Mouse (Mus musculus) intestine, embryonic 15.5 days (tissue): ENCODE measurements at regions not wholly inside any gene's neighbourhood (a gene's known extent, or its start where the extent isn't known, plus 50 kb on each side); places are given as distances from the start of the nearest gene placed in this dataset.
A peak's percentile ranks its signal among the peaks of the same experiment; 100 is the strongest.

ENCODE experiments used
- ATAC-seq: fragments of 200-750 bp; cut with Nextera tagmentation; 2 replicates; pipeline ENCODE4 v1.8.0; 2017; ENCODE audit warnings: moderate TSS enrichment, moderate library complexity
- H3K27ac ChIP-seq: fragments of 300-500 bp; sonication (generic); 2 replicates; pipeline ENCODE4 v1.5.1; 2015; ENCODE audit warnings: mild to moderate bottlenecking, inconsistent platforms
- H3K27me3 ChIP-seq: fragments of 300-500 bp; sonication (generic); replicated peaks from 2 replicates; pipeline ENCODE4 v1.6.1; 2015; ENCODE audit warnings: inconsistent platforms
- H3K36me3 ChIP-seq: fragments of 300-500 bp; sonication (generic); 2 replicates; pipeline ENCODE4 v1.6.1; 2015; ENCODE audit warnings: inconsistent platforms
- H3K4me1 ChIP-seq: fragments of 300-500 bp; sonication (generic); replicated peaks from 2 replicates; pipeline ENCODE4 v1.6.1; 2015; ENCODE audit warnings: inconsistent platforms
- H3K4me2 ChIP-seq: fragments of 300-500 bp; sonication (generic); replicated peaks from 2 replicates; pipeline ENCODE4 v1.6.1; 2015; ENCODE audit warnings: mild to moderate bottlenecking, inconsistent platforms
- H3K4me3 ChIP-seq: fragments of 300-500 bp; sonication (generic); replicated peaks from 2 replicates; pipeline ENCODE4 v1.5.1; 2015; ENCODE audit warnings: inconsistent platforms
- H3K9ac ChIP-seq: fragments of 300-500 bp; sonication (generic); 2 replicates; pipeline ENCODE4 v1.6.1; 2015; ENCODE audit warnings: inconsistent platforms
- H3K9me3 ChIP-seq: fragments of 300-500 bp; sonication (generic); 2 replicates; pipeline ENCODE4 v1.6.1; 2016; ENCODE audit warnings: inconsistent platforms
- WGBS: fragments of 180-500 bp; shearing (Covaris S2); methylation state at CpG from one replicate; pipeline ENCODE4 v1.1.7; 2015; 5-methylcytosine and 5-hydroxymethylcytosine counted together

DNA sequence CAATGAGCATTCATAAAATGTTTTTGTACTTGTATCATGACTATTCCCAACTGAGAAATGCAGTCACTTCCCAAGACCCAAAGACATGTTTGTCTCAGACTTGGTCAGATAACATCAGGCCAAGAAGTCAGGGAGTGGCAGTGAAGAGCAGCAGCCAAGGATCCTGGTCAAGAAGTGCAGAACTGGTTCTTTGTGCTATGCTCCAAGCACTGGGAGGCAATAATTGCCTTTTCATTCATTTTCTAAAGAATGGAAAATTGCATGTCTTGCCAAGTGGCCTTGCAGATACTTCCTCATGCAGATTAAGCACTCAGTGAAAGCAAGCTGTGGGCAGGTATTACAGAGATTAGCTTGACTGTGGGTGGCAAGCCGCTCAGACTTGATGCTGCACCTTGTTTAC lies 253.5 kb upstream of the Atp2b1 start:
- Histone ChIP-seq H3K9ac (no peak overlapping the region), H3K36me3 (no peaks in the 10 kb centered on the region), H3K4me3 (no peak overlapping the region), H3K27ac (no peak overlapping the region), H3K4me1 (0 out of 2 replicates have a peak, but pooled peaks cover 2% of the 10 kb centered on the region), H3K27me3 (no peaks in the 10 kb centered on the region), H3K9me3 (no peaks in the 10 kb centered on the region), H3K4me2 (no peak overlapping the region)
- 36% methylated on average over 1 of the region's 1 CpGs for WGBS
- ATAC-seq: 0 out of 2 replicates have a peak, but pooled peaks have one; percentile 25

DNA sequence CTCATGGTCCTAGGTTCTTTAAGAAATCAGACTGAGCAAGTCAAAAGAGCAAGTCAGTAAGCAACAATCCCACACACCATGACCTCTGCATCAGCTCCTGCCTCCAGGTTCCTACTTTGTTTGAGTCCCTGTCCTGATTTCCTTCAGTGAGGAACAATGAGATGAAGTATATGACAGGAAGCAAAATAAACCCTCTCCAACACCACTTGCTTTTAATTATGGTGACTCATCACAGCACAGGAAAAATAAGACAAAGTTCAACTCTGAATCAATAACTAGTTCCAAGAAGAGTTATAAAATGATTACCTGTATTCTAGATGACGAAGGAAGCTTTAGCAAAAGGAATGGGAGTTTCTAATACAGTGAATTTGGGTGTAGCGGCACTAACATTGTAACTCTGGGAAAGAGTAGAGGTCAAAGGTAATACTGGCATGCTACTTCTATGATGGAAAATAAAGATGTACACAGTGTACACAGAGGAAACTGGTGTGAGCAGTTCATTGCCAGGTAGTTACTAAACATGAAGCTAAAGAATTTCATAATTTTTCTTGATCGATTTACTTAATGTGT lies 248.2 kb upstream of the Atp2b1 start:
- Histone ChIP-seq H3K9ac (no peak overlapping the region), H3K27ac (no peak overlapping the region), H3K27me3 (no peaks in the 10 kb centered on the region), H3K36me3 (no peaks in the 10 kb centered on the region), H3K9me3 (no peaks in the 10 kb centered on the region), H3K4me2 (no peak overlapping the region), H3K4me1 (no peaks in the 10 kb centered on the region), H3K4me3 (no peak overlapping the region)
- ATAC-seq: peak; percentile 77
- WGBS: 82% methylated on average over 3 of the region's 3 CpGs

DNA sequence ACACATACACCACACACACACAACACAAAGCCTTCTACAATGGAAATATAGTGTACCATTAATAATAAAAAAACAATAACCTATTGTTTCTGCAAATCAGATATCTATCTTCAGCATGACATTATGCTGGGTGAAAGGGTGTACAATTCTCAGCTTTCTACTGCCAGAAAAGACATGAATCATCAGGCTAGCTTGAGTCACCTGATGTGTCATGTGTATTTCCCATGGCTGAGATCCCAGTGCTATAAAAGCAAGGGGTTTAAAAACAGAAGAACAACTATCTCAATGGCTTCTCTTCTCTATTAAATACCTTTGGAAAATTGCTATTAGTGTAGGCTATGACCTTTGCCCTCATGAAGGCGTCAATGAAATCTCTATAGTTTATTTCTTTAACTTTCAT lies 246.5 kb upstream of the Atp2b1 start:
- Histone ChIP-seq H3K9ac (no peak overlapping the region), H3K4me3 (no peak overlapping the region), H3K27ac (no peak overlapping the region), H3K27me3 (no peaks in the 10 kb centered on the region), H3K36me3 (no peaks in the 10 kb centered on the region), H3K4me1 (no peaks in the 10 kb centered on the region), H3K4me2 (no peak overlapping the region), H3K9me3 (no peaks in the 10 kb centered on the region)
- no peak for ATAC-seq
- WGBS: 65% methylated on average over 1 of the region's 1 CpGs

DNA sequence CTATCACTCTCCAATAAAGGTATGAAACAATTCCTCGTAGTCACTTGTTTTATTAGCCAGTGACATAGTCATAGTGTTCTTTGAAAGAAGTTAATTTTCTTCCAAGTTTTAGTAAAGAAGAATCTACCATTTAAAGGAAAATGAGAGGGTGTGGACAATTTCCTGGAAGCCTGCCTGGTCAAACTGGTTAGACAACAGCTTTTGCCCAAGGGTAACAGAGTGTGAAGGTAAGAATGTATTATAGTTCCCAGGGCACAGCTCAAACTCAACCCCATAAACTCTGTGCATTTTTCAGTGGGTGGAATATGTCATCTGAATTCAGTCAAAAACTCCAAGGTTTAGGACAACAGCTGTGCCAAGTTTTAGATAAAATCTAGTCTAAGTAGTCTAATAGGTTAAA lies 240.1 kb upstream of the Atp2b1 start:
- WGBS: 53% methylated on average over 1 of the region's 1 CpGs
- H3K9me3 ChIP-seq: no peaks in the 10 kb centered on the region
- no peak overlapping the region for H3K4me2 ChIP-seq
- H3K4me3 ChIP-seq: no peak overlapping the region
- 0 out of 2 replicates have a peak, but pooled peaks cover 4% of the 10 kb centered on the region for H3K4me1 ChIP-seq
- H3K27ac ChIP-seq: no peak overlapping the region
- H3K36me3 ChIP-seq: no peaks in the 10 kb centered on the region
- no peak overlapping the region for H3K9ac ChIP-seq
- no peaks in the 10 kb centered on the region for H3K27me3 ChIP-seq
- peak; percentile 68 for ATAC-seq

DNA sequence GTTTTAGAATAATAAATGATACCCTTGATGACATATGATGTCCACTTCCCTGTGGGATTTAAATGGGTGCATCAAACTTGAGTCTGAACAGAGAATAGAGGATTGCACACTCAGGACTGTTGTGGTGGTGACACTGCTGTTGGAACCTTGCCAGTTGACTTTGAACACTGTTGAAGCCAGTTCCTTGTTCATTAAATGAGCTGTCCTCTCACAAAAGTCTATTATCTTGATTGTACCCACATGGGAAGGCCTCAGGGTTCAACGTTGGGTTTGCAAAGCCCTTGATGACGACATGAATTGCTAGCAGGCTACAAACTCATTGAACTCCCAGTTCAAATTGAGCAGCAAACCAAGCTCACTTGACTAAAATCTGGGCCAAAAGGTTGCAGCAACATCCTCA lies 237.3 kb upstream of the Atp2b1 start:
- Histone ChIP-seq H3K9me3 (no peaks in the 10 kb centered on the region), H3K4me3 (no peak overlapping the region), H3K36me3 (no peaks in the 10 kb centered on the region), H3K27me3 (no peaks in the 10 kb centered on the region), H3K9ac (no peak overlapping the region), H3K4me1 (0 out of 2 replicates have a peak, but pooled peaks cover 4% of the 10 kb centered on the region), H3K4me2 (no peak overlapping the region), H3K27ac (no peak overlapping the region)
- ATAC-seq: peak; percentile 66
- WGBS: 57% methylated on average over 2 of the region's 2 CpGs

DNA sequence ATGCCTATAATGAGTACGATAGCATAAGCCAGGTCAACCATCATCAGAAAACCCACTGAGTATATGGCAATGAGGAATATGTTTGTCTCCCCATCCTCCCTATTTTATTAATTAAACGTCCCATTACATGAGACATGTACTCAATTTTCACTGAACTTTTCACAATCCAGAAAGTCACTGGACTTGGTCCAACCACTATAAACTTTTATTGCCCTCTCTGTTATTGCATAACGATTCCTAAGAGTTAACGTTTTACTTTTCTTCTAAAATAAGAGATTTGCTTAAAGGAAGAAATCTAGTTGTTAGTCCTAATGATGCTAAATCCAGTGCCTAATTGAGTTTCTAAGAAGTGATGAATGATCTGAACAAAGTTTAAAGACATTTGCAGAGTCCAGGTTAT lies 236.0 kb upstream of the Atp2b1 start:
- Histone ChIP-seq H3K27me3 (no peaks in the 10 kb centered on the region), H3K36me3 (no peaks in the 10 kb centered on the region), H3K9ac (no peak overlapping the region), H3K4me3 (no peak overlapping the region), H3K4me2 (no peak overlapping the region), H3K27ac (no peak overlapping the region), H3K9me3 (no peaks in the 10 kb centered on the region), H3K4me1 (0 out of 2 replicates have a peak, but pooled peaks cover 4% of the 10 kb centered on the region)
- 51% methylated on average over 4 of the region's 4 CpGs for WGBS
- ATAC-seq: peak; percentile 57

DNA sequence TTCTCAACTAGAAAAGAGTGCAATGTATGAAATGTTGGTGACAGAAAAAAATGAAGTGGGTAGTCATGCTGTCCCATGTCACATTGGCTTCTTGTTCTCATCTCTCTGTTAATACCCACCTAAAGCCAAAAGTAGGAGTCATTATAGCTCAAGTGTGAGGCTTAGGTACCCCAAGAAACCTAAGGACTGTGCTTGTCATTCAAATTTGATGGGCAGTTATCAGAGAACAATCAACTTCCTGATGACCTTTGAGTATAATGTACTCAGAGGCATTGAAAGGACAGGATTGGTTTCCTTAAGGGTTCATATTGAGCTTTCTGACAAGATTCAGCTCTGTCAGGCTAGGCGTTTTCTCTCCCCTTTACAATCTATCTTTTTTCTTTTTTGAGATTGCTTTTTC lies 231.8 kb upstream of the Atp2b1 start:
- 0 out of 2 replicates have a peak, but pooled peaks cover 2% of the 10 kb centered on the region for H3K4me1 ChIP-seq
- no peak overlapping the region for H3K4me3 ChIP-seq
- H3K9me3 ChIP-seq: no peaks in the 10 kb centered on the region
- H3K9ac ChIP-seq: no peak overlapping the region
- no peak for ATAC-seq
- H3K27me3 ChIP-seq: no peaks in the 10 kb centered on the region
- H3K4me2 ChIP-seq: no peak overlapping the region
- H3K27ac ChIP-seq: no peak overlapping the region
- 100% methylated on average over 1 of the region's 1 CpGs for WGBS
- no peaks in the 10 kb centered on the region for H3K36me3 ChIP-seq

DNA sequence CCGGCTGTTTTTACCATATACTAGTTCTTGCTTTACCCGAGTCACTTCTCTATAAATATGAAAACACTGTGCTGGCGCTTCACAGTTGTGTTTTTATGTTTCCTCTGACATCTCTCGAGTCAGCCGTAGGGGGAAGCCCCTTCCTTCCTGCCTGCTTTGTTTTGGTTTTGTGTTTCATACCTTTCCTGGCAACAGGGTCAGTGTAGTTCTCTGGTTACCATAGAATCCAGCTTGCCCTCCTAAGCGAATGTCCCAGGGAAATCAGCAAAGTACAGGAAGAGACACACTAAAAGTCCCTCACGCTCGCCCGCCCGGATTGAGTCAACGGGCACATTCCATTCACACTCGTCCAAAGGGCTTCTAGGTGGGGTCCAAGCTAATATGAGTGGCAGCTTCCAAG lies 230.0 kb upstream of the Atp2b1 start:
- Histone ChIP-seq H3K9me3 (no peaks in the 10 kb centered on the region), H3K4me1 (0 out of 2 replicates have a peak, but pooled peaks cover 2% of the 10 kb centered on the region), H3K27ac (peak overlapping the region; percentile 52; the same call in 1 of the 2 replicates), H3K4me2 (peak overlapping the region; percentile 46), H3K4me3 (peak overlapping the region; percentile 14), H3K9ac (0 out of 2 replicates have a peak overlapping the region, but pooled peaks have one; percentile 4), H3K36me3 (no peaks in the 10 kb centered on the region), H3K27me3 (no peaks in the 10 kb centered on the region)
- ATAC-seq: peak; percentile 87
- 11% methylated on average over 12 of the region's 12 CpGs for WGBS

DNA sequence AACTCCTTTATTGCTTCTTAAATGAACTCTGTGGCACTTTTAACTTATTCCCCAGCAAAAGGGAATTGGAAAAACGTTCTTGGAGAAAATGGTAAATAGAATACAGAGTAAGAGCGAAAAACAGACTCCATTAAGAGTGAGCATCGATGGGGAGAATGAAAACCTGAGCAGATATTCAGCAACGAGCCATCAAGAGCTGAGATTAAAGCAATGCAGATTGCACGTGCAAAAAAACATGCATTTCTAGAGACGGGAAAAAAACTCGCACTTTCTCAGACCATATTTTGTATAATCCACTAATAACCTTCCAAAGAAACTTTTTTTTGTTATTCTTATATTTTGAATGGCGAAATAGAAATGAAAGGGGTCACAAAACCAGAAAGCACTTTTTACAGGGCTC lies 229.5 kb upstream of the Atp2b1 start:
- H3K36me3 ChIP-seq: no peaks in the 10 kb centered on the region
- H3K27me3 ChIP-seq: no peaks in the 10 kb centered on the region
- no peak overlapping the region for H3K4me3 ChIP-seq
- no peak overlapping the region for H3K27ac ChIP-seq
- no peaks in the 10 kb centered on the region for H3K9me3 ChIP-seq
- H3K9ac ChIP-seq: no peak overlapping the region
- no peak for ATAC-seq
- 54% methylated on average over 8 of the region's 8 CpGs for WGBS
- H3K4me2 ChIP-seq: peak overlapping the region; percentile 46; the same call in 1 of the 2 replicates
- H3K4me1 ChIP-seq: 0 out of 2 replicates have a peak, but pooled peaks cover 2% of the 10 kb centered on the region

DNA sequence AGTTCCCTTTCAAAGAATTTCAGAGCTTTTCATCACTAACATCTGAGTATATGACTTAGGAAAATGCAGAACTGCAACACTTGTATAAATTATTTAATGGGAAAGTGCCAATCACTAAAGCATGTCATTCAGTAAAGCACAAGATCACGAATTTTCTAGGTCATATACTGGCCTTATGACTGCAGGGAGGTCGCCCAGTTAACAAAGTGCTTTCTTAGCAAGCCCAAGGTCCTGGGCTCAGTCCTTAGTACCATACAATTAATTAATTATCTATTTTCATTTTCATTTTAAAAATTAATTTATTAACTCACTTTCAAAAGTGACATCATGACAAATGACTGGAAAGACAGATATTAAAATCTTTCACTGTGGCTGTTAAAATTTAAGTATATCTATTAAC lies 228.5 kb upstream of the Atp2b1 start:
- no peaks in the 10 kb centered on the region for H3K36me3 ChIP-seq
- no peak overlapping the region for H3K4me3 ChIP-seq
- no peaks in the 10 kb centered on the region for H3K9me3 ChIP-seq
- H3K9ac ChIP-seq: no peak overlapping the region
- no peaks in the 10 kb centered on the region for H3K27me3 ChIP-seq
- 0 out of 2 replicates have a peak, but pooled peaks cover 2% of the 10 kb centered on the region for H3K4me1 ChIP-seq
- no peak overlapping the region for H3K27ac ChIP-seq
- no peak overlapping the region for H3K4me2 ChIP-seq
- ATAC-seq: no peak
- WGBS: 64% methylated on average over 2 of the region's 2 CpGs

DNA sequence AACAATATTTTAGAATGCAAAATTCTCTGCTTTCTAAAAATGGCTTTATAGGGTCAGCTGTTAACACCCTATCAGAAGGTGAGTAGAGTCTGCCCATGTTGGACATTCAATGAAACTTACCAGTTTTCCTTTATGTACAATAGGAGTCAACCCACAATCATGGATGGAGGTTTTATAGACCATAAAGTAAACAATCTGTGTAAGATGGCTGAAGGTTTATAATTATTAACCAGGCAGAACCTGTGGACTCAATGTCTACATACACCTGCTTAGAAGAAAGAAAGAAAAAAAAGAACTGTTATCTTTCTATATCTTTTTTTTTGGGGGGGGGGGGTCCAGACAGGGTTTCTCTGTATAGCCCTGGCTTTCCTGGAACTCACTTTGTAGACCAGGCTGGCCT lies 227.8 kb upstream of the Atp2b1 start:
- Histone ChIP-seq H3K36me3 (no peaks in the 10 kb centered on the region), H3K4me2 (no peak overlapping the region), H3K9ac (no peak overlapping the region), H3K27me3 (no peaks in the 10 kb centered on the region), H3K4me1 (0 out of 2 replicates have a peak, but pooled peaks cover 2% of the 10 kb centered on the region), H3K4me3 (no peak overlapping the region), H3K9me3 (no peaks in the 10 kb centered on the region), H3K27ac (no peak overlapping the region)
- peak; percentile 81 for ATAC-seq

DNA sequence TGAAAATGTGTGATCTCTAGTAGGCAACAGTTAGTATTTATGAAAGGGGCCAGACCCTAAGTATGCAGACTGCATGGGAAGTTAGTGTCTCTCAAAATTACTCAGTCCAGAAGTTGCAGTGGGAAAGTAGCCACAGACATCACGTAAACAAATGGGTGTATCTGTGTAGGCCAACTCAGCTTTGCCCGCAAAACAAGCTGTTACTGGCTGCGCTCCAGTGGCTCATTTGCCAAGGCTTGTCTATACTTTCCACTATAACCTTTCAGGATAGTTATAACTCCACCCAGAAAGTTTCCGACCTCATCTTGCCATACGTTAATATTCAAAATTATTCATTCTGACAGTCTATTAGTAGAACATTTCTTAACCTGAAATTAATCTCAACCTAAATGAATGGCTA lies 222.4 kb upstream of the Atp2b1 start:
- no peaks in the 10 kb centered on the region for H3K27me3 ChIP-seq
- H3K36me3 ChIP-seq: no peaks in the 10 kb centered on the region
- H3K4me3 ChIP-seq: no peak overlapping the region
- 79% methylated on average over 5 of the region's 5 CpGs for WGBS
- no peak overlapping the region for H3K27ac ChIP-seq
- no peaks in the 10 kb centered on the region for H3K4me1 ChIP-seq
- H3K9me3 ChIP-seq: no peaks in the 10 kb centered on the region
- H3K9ac ChIP-seq: no peak overlapping the region
- ATAC-seq: no peak
- no peak overlapping the region for H3K4me2 ChIP-seq

DNA sequence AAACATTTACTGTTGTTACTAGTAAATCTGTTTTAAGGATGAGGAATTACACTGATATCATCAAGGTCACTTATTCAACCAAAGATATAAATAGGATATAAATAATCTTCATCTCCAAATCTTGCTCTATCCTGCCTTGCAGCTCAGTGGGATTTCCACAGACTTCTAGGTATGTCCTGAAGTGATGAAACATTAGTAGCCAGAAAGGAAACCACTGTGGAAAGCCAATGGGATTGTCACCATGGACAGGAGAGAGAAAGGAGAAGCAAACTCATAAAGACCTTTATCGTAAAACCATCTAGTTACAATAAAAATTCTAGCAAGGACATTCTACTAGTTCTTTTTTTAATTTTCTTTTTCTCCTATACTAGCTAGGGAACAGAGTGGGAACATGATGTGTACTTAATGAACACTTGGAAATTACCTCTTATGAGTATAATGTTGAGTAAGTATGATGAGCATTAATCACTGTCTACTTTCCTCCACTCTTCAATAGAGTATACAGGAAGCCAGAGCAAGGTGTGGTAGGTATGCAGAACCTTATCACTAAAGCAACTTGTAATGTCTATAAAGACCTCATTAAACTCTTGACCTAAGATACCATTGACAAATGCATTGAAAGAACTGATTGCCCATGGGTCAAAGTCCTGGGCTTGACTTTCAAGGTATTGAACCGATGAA lies 219.4 kb upstream of the Atp2b1 start:
- no peak overlapping the region for H3K4me2 ChIP-seq
- H3K4me1 ChIP-seq: no peaks in the 10 kb centered on the region
- peak; percentile 96 for ATAC-seq
- no peak overlapping the region for H3K4me3 ChIP-seq
- no peaks in the 10 kb centered on the region for H3K27me3 ChIP-seq
- no peaks in the 10 kb centered on the region for H3K9me3 ChIP-seq
- WGBS: 63% methylated on average over 2 of the region's 2 CpGs
- H3K36me3 ChIP-seq: no peaks in the 10 kb centered on the region
- H3K9ac ChIP-seq: no peak overlapping the region
- no peak overlapping the region for H3K27ac ChIP-seq
